Mouse (Mus musculus) hindbrain, embryonic 14.5 days (tissue): Measurements from ENCODE around the gene Evi5. TPM values are rescaled to one million over a fixed set of nuclear protein-coding genes. Genes with fewer than 3 reads are reported as not detected.
A peak's percentile ranks its signal among the peaks of the same experiment; 100 is the strongest.
"Not testable (repeated sequence)": the region's sequence is repeated elsewhere in the genome, so short reads cannot be mapped to it uniquely, and the experiment has no call there.

Source experiments
- ATAC-seq: fragments of 200-750 bp; cut with Nextera tagmentation; 2 replicates; pipeline ENCODE4 v1.8.0; 2017; ENCODE audit warnings: moderate number of reproducible peaks, mild to moderate bottlenecking, moderate TSS enrichment, moderate library complexity; ENCODE audit not compliant: low FRiP score
- DNase-seq: peaks from one replicate; pipeline ENCODE4 v3.0.0-alpha.2; 2015; ENCODE audit warnings: low spot score
- H3K27ac ChIP-seq: fragments of 300-500 bp; sonication (generic); 2 replicates; pipeline ENCODE4 v1.5.1; 2014; ENCODE audit warnings: mild to moderate bottlenecking, moderate library complexity
- H3K27me3 ChIP-seq: fragments of 300-500 bp; sonication (generic); 2 replicates; pipeline ENCODE4 v1.6.1; 2014; ENCODE audit warnings: mild to moderate bottlenecking, low read length, mixed read lengths; ENCODE audit not compliant: control insufficient read depth, insufficient read depth
- H3K36me3 ChIP-seq: fragments of 300-500 bp; sonication (generic); replicated peaks from 2 replicates; pipeline ENCODE4 v1.6.1; 2014; ENCODE audit not compliant: control insufficient read depth, insufficient read depth
- H3K4me1 ChIP-seq: fragments of 300-500 bp; sonication (generic); replicated peaks from 2 replicates; pipeline ENCODE4 v1.6.1; 2014; ENCODE audit warnings: antibody characterized with exemption, low read length, mixed read lengths; ENCODE audit not compliant: control insufficient read depth, insufficient read depth
- H3K4me2 ChIP-seq: fragments of 300-500 bp; sonication (generic); replicated peaks from 2 replicates; pipeline ENCODE4 v1.6.1; 2014; ENCODE audit warnings: mild to moderate bottlenecking, moderate library complexity
- H3K4me3 ChIP-seq: fragments of 300-500 bp; sonication (generic); replicated peaks from 2 replicates; pipeline ENCODE4 v1.5.1; 2014; ENCODE audit warnings: mild to moderate bottlenecking, low read length
- H3K9ac ChIP-seq: fragments of 300-500 bp; sonication (generic); 2 replicates; pipeline ENCODE4 v1.6.1; 2014
- H3K9me3 ChIP-seq: fragments of 300-500 bp; sonication (generic); 2 replicates; pipeline ENCODE4 v1.6.1; 2016; ENCODE audit warnings: low read length; ENCODE audit not compliant: control insufficient read depth
- WGBS: fragments of 180-500 bp; shearing (Covaris S2); extraction: QIAGEN DNeasy Blood & Tissue Kit; methylation state at CpG from one replicate; pipeline ENCODE4 v1.1.7; 2014; 5-methylcytosine and 5-hydroxymethylcytosine counted together
- polyA plus RNA-seq: library from polyadenylated mRNA; unstranded; fragments of >200 nt; fragmentation: Nextera tagmentation; extraction: Ambion mirVana; gene quantifications from 2 replicates; pipeline ENCODE4 v1.2.1, GENCODE M21; 2014

The Evi5 gene
- polyA plus RNA-seq, 1 experiment from 2014 or later: 53.3 TPM

GRCm38 (mm10) chr5:107904325-107904724 is 29.4 kb upstream of the Evi5 start:
- peaks cover 71% of the 10 kb centered on the region for H3K36me3 ChIP-seq
- WGBS: 83% methylated on average over 3 of the region's 3 CpGs

GRCm38 (mm10) chr5:107901014-107901615 is 26.2 kb upstream of the Evi5 start:
- ATAC-seq (no peak; the same call in 1 of the 2 replicates), DNase-seq (no peak)
- peak overlapping the region; percentile 89 for H3K4me3 ChIP-seq
- peaks cover 16% of the 10 kb centered on the region for H3K4me1 ChIP-seq
- WGBS: under 1% methylated on average over 23 of the region's 23 CpGs
- peak overlapping the region; percentile 89 for H3K27ac ChIP-seq
- no peaks in the 10 kb centered on the region for H3K27me3 ChIP-seq
- H3K4me2 ChIP-seq: peak overlapping the region; percentile 96
- no peaks in the 10 kb centered on the region for H3K9me3 ChIP-seq
- peak overlapping the region; percentile 96 for H3K9ac ChIP-seq
- H3K36me3 ChIP-seq: peaks cover 39% of the 10 kb centered on the region

More at GRCm38 (mm10) chr5:107904325-107904724, 29.4 kb upstream of the Evi5 start:
- Histone ChIP-seq H3K4me2 (no peak overlapping the region), H3K27me3 (no peaks in the 10 kb centered on the region), H3K4me1 (peaks cover 16% of the 10 kb centered on the region), H3K9ac (no peak overlapping the region), H3K9me3 (no peaks in the 10 kb centered on the region), H3K4me3 (no peak overlapping the region), H3K27ac (no peak overlapping the region)
- DNase-seq (no peak), ATAC-seq (no peak)

- Histone ChIP-seq H3K4me1 (peaks cover 16% of the 10 kb centered on the region), H3K36me3 (peaks cover 32% of the 10 kb centered on the region), H3K27me3 (no peaks in the 10 kb centered on the region), H3K27ac (peak within 1 kb of the TSS; percentile 89), H3K4me3 (peak within 1 kb of the TSS; percentile 89), H3K9ac (peak within 1 kb of the TSS; percentile 96), H3K9me3 (no peaks in the 10 kb centered on the region), H3K4me2 (peak within 1 kb of the TSS; percentile 96)
- ATAC-seq: peak; percentile 98
- DNase-seq: peak; percentile 98
- WGBS: 4% methylated on average over 66 of the region's 66 CpGs
Measured at GRCm38 (mm10) chr5:107900206-107901013, 25.5 kb upstream of the Evi5 start, which contains the start of gene Rpl5. Rpl5 (plus strand) TSS chr5:107900502.

DNA sequence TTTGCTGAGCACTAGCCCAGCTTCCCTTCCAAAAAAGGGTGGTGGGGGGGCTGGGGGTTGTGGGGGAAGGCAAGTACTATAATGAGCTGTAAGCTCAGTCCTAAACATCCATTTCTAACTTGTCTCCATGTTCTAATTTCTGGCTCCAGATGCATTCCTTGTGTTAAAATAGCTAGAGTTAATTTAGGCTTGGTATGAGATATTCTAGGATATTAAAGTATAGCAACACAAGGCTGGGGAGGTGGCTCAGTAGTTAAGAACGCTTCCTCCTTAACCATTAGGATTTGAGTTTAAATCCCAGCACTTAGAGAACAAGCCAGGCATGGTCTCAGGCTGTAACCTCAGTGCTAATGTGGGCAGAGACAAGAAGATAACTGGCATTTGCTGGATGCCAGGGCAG is 21.4 kb upstream of the Evi5 start:
- H3K27ac ChIP-seq: no peak overlapping the region
- H3K9me3 ChIP-seq: no peaks in the 10 kb centered on the region
- no peaks in the 10 kb centered on the region for H3K36me3 ChIP-seq
- H3K9ac ChIP-seq: no peak overlapping the region
- H3K4me3 ChIP-seq: no peak overlapping the region
- ATAC-seq (no peak), DNase-seq (no peak)
- WGBS: 61% methylated on average over 1 of the region's 1 CpGs
- no peak overlapping the region for H3K4me2 ChIP-seq
- H3K4me1 ChIP-seq: peaks cover under 1% of the 10 kb centered on the region; the same call in 1 of the 2 replicates
- H3K27me3 ChIP-seq: no peaks in the 10 kb centered on the region

DNA sequence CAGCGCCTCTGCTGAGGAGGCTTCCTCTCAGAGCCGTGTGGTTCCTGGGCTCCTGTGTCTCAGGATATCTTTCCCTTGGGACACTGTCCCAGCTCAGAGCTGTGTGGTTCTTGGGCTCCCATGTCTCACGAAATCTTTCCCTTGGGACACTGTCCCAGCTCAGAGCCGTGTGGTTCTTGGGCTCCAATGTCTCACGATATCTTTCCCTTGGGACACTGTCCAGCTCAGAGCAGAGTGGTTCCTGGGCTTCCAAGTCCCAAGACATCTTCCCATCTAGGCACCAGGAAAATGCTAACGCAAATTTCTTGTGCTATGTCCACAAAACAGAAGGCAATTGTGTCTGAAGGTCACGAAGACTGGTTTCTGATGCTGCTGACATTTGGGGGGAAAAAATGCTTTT is 19.8 kb upstream of the Evi5 start:
- H3K27ac ChIP-seq: no peak overlapping the region
- no peak overlapping the region for H3K9ac ChIP-seq
- no peak for DNase-seq
- WGBS: 73% methylated on average over 7 of the region's 7 CpGs
- no peak overlapping the region for H3K4me2 ChIP-seq
- H3K4me3 ChIP-seq: no peak overlapping the region
- H3K27me3 ChIP-seq: no peaks in the 10 kb centered on the region
- no peaks in the 10 kb centered on the region for H3K4me1 ChIP-seq
- ATAC-seq: no peak
- H3K36me3 ChIP-seq: no peaks in the 10 kb centered on the region
- no peaks in the 10 kb centered on the region for H3K9me3 ChIP-seq

DNA sequence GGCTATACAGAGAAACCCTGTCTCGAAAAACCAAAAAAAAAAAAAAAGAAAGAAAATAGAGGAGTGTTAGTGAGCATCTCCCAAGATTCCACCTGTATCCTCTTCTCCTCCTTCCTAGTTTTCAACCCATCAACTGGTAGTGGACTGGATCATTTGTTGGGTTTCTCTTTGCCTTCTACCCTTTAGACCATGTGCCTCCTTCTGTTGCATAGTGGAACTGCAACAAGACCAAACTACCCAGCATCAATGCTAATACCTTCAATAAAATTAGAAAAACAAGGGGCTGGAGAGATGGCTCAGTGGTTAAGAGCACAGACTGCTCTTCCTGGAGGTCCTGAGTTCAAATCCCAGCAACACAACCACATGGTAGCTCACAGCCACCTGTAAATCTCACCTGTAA is 16.6 kb upstream of the Evi5 start:
- H3K4me3 ChIP-seq, H3K36me3 ChIP-seq, H3K4me1 ChIP-seq, H3K27me3 ChIP-seq, H3K4me2 ChIP-seq, DNase-seq, H3K27ac ChIP-seq, ATAC-seq, H3K9ac ChIP-seq, H3K9me3 ChIP-seq: not testable (repeated sequence)
- WGBS: 83% methylated on average over 1 of the region's 1 CpGs

DNA sequence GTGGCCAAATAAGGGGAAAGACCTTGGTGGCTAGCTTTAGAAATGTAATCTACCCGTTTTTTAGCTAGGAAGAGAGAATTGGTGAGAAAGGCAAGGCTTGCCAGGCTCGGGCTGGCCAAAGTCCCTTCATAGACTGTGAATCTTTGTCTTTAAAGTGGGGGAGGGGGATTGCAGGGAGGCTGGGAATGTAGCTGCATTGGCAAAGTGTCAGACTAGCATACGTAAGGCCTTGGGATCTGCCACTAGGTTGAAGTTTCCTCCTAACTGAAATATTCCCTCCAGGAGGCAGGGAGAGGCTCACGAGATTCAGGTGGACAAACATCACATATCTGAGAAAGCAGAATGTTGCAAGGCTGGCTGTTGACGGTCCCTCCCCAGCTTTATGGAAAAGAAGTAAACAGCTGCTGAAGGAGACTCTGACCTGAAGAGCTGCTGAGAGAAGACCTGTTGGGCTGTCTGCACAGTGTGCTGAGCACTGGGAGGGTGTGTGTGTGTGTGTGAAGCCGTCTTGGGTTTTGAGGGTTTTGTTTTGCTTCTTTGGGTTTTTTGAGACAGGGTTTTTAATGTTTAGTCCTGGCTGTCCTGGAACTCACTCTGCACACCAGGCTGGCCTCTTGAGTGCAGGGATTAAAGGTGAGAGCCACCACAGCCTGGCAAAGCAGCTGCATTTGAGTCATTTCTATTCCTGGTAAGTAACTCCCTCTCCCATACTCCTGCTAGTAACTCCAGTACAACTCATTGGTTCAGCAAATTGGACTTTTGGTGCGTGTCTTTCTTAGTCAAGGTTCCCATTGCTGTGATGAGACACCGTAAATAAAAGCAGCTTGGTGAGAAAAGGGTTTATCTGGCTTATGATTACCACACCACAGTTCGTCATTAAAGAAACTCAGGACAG is 15.3 kb upstream of the Evi5 start:
- no peak overlapping the region for H3K9ac ChIP-seq
- no peak overlapping the region for H3K4me2 ChIP-seq
- H3K4me3 ChIP-seq: no peak overlapping the region
- H3K27me3 ChIP-seq: no peaks in the 10 kb centered on the region
- DNase-seq (peak; percentile 34), ATAC-seq (no peak)
- no peaks in the 10 kb centered on the region for H3K36me3 ChIP-seq
- WGBS: 68% methylated on average over 9 of the region's 9 CpGs
- H3K9me3 ChIP-seq: no peaks in the 10 kb centered on the region
- H3K4me1 ChIP-seq: no peaks in the 10 kb centered on the region
- no peak overlapping the region for H3K27ac ChIP-seq

GRCm38 (mm10) chr5:107880710-107881109 is 5.8 kb upstream of the Evi5 start:
- Histone ChIP-seq H3K4me2 (no peak overlapping the region), H3K27me3 (no peaks in the 10 kb centered on the region), H3K36me3 (no peaks in the 10 kb centered on the region), H3K27ac (no peak overlapping the region), H3K4me3 (no peak overlapping the region), H3K9me3 (no peaks in the 10 kb centered on the region), H3K9ac (no peak overlapping the region), H3K4me1 (no peaks in the 10 kb centered on the region)
- DNase-seq (no peak), ATAC-seq (no peak)
- WGBS: 85% methylated on average over 5 of the region's 5 CpGs

DNA sequence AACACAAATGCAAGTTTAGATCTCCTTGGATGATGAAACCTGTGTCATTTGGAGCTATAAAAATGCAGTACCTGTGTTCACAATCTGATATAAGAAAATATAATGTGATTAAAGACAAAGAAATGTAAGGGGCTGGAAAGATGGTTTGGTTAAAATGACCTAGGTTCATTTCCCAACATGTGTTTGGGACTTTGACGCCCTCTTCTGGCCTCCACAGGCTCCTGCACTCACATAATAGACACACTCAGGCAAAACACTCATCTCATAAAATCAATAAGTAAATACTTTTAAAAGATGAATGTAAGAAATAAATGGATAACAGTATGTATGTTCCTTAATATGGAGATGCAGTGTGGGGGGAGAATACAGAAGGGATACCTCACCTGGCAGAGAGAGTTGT is 2.1 kb upstream of the Evi5 start:
- WGBS: 87% methylated on average over 1 of the region's 1 CpGs
- Histone ChIP-seq H3K4me3 (no peak overlapping the region), H3K9me3 (no peaks in the 10 kb centered on the region), H3K4me1 (no peaks in the 10 kb centered on the region), H3K27ac (no peak overlapping the region), H3K9ac (no peak overlapping the region), H3K4me2 (no peak overlapping the region), H3K36me3 (no peaks in the 10 kb centered on the region), H3K27me3 (no peaks in the 10 kb centered on the region)
- DNase-seq (no peak), ATAC-seq (no peak)
